Mouse (Mus musculus) heart, postnatal 10 days (tissue): ENCODE measurements around the gene Tmem59l. TPM values are rescaled to one million over a fixed set of nuclear protein-coding genes. Genes with fewer than 3 reads are reported as not detected.

ENCODE experiments used
- DNase-seq, 2 experiments: peaks; one replicate each; pipeline ENCODE4 v3.0.0; 2021
- intact Hi-C: fragments of 180-260 bp; cut with DNase I; formaldehyde crosslinking; loops from one replicate; pipeline ENCODE4 v1.15.1; 2025
- total RNA-seq, 2 experiments: library from RNA; stranded (reverse); gene quantifications; 2 replicates each; pipeline ENCODE4 v1.2.3; 2021

The Tmem59l gene
- total RNA-seq, 2 experiments from 2014 or later: not detected

DNA sequence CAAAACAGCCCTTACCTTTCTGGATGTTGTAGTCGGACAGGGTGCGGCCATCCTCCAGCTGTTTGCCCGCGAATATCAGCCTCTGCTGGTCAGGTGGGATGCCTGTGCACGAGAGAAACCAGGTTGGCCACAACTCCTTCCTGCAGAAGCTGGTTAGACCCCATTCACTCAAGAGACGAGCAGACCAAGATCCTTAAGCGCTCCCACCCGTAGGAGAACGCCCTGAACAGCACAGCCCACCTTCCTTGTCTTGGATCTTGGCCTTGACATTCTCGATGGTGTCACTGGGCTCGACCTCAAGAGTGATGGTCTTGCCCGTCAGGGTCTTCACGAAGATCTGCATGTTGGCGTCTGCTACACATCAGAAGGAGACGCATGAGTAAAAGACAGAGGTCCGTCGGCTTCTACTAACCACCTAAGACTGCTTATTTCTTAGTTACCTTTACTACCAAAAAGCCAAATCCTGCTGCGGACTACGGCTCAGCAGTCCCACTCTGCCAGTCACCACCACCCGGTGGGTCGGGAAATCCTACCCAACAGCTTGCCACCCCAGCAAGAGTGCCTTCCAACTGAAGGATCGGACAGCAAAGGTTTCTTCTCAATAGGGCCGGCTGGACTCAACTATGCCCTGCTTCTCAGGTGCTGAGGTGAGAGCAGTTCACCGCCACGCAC is 22.3 kb upstream of the Tmem59l start:
- DNase-seq: no peak
- intact Hi-C loops: loop anchor here (10.0 kb wide), 1 partner anchor 95 kb away; no protein-coding TSS in a partner anchor

DNA sequence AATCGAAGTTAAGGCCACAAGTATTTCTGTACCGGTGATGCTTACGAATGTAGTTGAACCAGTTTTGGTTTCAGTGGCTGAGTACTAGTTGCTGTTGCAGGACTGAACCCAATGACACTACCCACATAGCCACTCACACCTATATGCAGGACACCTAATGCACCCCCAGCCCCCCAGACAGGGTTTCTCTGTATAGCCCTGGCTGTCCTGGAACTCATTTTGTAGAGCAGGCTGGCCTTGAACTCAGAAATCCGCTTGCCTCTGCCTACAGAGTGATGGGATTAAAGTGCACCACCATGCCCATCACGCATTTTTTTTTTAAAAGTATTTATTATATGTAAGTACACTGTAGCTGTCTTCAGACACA is 19.9 kb upstream of the Tmem59l start:
- no peak for DNase-seq
- intact Hi-C loops: loop anchor here (10.0 kb wide), 1 partner anchor 92 kb away; no protein-coding TSS in a partner anchor

DNA sequence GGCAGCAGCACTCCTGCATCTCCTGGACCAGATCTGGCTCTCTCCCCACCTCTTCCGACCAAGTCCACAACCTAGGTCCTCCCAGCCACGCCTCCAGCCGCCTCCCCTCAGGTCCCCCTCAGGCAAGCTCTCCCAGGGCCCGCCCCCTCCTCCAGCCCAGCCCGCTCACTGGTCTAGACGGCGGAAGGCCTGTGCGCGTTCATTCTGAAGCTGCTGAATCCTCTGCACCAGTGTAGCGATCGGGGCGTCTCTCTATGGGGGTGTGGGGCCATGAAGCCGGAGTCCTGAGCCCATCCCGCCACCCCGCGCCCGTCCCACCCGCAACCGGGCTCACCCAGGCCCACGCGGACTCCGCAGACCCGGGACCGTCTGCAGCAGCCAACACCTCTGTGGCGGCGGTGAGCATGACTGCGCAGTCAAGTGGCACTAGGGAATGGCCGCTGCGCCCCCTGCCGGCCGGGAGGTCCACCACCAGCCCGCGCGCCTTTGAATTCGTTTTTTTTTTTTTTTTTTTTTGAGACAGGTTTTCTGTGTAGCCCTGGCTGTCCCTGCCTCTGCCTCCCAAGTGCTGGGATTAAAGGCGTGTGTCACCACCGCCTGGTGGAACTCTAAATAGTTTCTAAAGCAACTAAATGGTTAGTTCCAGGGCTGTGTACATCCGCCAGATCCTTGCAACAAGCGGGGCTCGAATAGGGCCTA is 19.3 kb upstream of the Tmem59l start, which contains the start of gene Rex1bd:
Gene Rex1bd (minus strand): TSS at position 425 of the 699 bp plus-strand sequence.
- intact Hi-C loops: loop anchor here (10.0 kb wide), 1 partner anchor 92 kb away; no protein-coding TSS in a partner anchor

DNA sequence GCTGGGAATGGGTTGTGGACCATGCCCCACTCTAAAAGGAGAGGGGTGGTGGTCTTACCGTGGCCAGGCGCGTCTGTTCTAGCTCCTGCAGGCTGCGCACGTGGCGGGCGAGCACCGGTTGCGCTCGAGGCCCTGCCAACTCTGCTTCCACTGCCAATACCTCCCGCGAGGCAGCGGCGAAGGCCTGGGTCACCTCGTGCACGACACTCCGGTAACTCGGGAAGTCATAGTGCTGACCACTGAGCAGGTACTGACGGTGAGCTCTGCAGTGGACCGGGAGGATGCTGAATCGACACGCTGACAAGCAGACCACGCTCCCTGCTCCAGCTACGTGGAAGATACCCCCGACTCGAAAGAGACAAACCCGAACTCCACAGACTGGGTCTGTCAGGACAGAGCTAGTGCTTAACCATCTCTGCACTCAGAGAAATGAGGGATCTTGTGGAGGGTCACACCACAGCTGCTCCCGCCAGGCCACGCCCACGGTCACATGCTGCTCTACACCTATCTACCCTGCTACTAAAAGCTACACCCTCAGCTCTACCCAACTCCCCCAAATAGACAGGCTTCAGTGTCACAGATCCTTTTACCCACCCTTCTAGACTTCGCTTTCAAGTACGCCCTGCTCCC is 18.7 kb upstream of the Tmem59l start:
- intact Hi-C loops: loop anchor here (2.0 to 10.0 kb wide), 2 partner anchors 91 to 163 kb away; no protein-coding TSS in a partner anchor
- no peak for DNase-seq

More for the DNA sequence above, 19.3 kb upstream of the Tmem59l start, which contains the start of gene Rex1bd:
- peak; percentile 96 for DNase-seq

DNA sequence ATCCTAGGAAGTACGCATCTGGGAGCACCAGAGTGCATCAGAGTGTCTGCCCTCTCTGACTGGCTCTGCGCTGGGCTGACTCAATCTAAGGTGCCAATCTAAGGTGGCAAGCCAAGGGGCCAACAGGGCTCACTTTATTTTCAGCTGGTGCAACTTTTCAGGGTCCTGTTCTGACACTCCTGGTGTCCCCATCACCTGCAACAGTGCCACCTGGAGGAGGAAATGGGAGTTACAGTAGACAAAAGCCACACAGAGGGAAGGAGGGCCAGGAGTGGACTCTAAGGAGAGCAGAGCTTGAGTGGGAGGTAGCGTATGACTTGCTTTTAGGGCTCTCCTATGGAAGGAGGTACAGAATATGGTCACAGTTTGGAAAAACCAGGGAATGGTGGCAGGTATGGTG is 17.7 kb upstream of the Tmem59l start:
- DNase-seq: peak; percentile 86 to 94
- intact Hi-C loops: loop anchor here (2.0 to 10.0 kb wide), 2 partner anchors 90 to 162 kb away; no protein-coding TSS in a partner anchor

DNA sequence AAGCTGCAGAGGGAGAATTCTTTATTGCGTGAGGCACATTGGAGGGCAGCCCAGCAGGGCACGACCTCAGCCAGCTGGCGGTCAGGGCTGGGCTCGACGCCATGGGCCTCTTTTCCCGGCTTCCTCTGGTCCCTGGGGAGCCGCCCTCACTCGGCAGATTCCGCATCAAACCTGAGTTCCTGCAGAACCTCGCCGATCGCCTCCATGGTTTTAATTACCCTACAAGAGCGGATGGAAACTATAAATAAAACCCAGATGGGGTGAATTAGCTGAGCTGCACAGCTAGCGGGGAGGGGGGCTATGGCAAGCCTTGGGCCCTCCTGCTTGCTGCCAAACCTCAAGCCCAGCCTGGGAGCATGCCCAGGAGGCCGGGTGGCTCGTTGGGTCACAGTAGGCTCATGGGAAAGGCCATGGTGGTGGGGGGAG is 17.1 kb upstream of the Tmem59l start:
- peak; percentile 84 to 87 for DNase-seq
- intact Hi-C loops: loop anchor here (2.0 to 10.0 kb wide), 2 partner anchors 90 to 162 kb away; no protein-coding TSS in a partner anchor

DNA sequence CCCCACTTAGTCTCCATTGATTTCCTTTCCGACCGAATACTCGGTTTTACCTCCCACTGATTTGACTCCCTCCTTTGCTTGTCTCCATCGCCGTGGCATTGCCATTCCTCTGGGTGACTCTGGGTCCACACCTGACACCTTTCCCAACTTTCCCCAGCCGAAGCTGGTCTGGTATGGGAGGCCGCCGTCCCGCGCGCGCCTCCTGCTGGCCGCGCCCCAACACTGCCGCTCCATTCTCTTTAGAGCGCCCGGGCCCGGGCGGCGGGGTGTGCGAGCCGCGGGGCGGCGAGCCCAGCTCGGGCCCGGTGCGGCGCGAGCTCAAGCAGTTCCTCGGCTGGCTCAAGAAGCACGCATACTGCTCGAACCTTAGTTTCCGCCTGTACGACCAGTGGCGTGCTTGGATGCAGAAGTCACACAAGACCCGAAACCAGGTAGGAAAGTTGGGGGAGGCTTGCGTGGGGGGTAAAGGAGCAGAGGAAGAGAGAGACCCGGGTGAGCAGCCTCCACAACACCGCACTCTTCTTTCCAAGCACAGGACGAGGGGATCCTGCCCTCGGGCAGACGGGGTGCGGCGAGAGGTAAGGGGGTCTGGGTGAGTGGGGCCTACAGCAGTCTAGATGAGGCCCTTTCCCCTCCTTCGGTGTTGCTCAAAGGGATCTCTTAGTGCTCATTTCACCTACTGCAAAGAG is 16.0 kb upstream of the Tmem59l start:
- DNase-seq: peak; percentile 76 to 82
- intact Hi-C loops: loop anchor here (1.0 to 10.0 kb wide), 2 partner anchors 88 to 120 kb away; no protein-coding TSS in a partner anchor

DNA sequence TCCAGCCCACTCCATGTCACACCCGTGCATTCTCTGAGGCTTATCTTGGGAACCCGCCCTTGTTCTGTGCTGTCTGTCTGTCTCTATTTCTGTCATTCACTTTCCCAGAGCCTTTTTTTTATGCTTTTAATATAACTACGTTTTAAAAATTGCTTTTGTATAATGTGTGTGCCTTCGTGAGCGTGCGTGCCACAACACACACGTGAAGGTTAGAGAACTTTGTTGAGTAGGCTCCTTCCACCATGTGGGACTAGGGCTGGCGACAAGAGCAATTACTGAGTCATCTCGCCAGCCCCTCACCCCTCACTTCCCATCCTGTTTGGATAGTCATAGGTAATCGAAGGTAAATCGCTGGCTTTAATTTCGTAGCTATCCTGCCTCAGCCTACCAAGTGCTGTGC is 15.4 kb upstream of the Tmem59l start:
- DNase-seq: peak in 1 of 2 experiments; percentile 14

DNA sequence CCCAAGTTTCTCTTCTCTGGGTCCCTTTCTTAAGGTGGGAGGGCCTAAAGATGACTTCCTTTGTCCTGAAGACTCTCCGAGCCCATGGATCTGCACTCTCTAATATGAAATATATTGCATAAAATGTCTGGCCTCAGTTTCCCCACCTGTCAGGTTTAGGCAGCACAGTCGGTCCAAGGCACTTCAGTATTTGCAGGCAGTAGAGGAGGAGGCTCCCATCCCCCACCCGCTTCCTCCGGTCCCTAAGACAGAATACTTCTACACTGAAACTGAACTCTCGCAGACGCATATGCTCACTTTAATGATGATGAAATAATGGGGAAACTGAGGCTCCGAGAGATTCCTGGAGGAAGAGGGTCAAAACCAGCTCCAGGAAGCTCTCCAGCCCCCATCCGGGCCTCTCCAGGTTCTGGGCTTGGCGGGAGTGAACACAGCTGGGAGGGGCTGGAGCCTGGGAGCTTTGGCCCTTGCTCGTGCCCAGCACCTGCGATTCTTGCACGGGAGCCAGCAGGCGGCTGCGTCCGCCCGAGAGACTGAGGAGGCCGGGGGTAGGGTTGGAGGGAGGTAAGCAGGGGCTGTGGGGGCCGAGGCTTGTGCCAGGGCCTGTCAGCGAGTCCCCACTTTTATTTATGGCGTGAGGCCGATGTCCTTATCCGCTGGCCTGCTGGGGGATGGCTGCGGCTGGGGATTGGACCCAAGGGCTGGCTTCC is 14.8 kb upstream of the Tmem59l start:
- DNase-seq: peak; percentile 67 to 79
- intact Hi-C loops: loop anchor here (10.0 kb wide), 1 partner anchor 87 kb away; no protein-coding TSS in a partner anchor

More for the DNA sequence above, 15.4 kb upstream of the Tmem59l start:
- intact Hi-C loops: loop anchor here (10.0 kb wide), 1 partner anchor 88 kb away; no protein-coding TSS in a partner anchor

DNA sequence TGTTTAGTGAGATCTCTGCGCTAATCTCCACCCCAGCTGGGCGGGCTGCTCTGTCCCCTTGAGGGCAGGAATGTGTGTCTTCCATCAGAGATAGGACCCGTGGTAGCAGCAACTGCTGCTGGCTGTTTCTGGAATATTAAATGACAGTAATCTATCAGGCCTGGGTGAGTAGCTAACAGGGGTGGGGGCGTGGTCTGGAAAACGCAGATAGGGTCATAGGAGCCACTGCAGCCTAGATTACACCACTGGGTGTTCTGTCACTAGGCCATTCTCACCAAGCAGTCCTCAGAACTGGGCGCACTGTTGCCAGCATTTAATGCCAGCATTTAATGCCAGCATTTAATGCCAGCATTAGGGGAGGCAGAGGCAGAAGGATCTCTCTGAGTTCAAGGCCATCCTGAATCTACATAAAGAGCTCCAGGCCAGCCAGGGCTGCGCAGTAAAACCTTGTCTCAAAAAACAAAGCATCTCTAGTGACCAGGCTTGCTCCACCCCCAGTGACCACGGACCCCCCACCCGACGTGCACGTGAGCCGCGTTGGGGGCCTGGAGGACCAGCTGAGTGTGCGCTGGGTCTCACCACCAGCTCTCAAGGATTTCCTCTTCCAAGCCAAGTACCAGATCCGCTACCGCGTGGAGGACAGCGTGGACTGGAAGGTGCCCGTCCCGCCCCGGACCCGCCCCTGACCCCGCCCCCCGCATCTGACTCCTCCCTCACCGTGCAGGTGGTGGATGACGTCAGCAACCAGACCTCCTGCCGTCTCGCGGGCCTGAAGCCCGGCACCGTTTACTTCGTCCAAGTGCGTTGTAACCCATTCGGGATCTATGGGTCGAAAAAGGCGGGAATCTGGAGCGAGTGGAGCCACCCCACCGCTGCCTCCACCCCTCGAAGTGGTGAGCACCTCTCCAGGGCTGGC is 13.5 kb upstream of the Tmem59l start:
- no peak for DNase-seq
- intact Hi-C loops: loop anchor here (10.0 kb wide), 1 partner anchor 86 kb away; no protein-coding TSS in a partner anchor

DNA sequence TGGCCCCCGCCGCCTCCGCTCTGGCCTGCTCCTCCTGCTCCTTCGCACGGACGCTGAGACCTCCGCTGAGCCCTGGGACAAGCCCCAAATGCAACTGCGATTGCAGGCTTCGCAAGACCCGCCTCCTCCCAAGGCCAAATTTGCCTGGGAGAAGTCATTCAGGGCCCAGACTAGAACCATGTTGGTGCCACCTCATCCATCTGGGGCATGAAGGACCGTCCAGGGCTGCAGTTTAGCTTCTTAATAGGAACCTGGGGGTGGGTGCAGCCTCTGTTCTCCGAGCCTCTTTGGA is 8.6 kb upstream of the Tmem59l start:
- intact Hi-C loops: no loop called here
- no peak for DNase-seq

DNA sequence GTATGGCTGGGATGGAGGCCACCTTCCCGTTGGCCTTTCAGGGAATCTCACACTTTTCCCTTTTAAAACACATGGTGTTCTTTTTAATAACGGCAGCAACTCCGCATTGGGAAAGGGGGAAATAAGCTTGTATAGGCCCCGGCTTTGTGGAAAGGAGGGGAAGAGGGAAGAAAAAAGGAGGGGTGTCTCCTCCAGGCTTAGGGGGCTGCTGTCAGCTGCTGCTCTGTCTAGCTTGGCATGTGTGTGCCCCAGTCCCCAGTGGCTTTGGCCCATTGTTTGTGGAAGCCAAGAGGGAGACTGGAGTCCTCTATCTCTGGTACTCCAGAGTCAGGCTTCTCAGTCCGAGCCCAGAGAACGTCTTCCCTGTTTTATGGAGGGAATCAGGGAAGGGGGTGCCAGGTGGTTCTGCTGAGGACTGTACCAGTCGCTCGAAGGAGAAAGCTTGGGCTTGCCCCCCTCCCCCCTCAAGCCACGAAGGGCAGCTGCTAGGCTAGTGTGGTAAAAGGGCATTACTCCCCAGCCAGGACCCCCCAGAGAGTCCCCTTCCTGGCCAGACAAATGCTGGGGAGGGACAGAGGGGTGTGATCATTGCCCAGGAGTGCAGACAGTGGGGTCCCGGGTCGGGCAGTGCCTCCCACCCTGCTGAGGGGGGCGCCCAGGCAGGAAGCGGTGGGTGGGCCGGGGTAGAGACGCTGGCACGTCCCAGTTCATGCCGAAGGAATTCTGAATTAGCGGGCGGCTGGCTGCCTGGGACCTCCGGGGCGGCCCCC is 8.0 kb upstream of the Tmem59l start:
- intact Hi-C loops: no loop called here
- DNase-seq: no peak

DNA sequence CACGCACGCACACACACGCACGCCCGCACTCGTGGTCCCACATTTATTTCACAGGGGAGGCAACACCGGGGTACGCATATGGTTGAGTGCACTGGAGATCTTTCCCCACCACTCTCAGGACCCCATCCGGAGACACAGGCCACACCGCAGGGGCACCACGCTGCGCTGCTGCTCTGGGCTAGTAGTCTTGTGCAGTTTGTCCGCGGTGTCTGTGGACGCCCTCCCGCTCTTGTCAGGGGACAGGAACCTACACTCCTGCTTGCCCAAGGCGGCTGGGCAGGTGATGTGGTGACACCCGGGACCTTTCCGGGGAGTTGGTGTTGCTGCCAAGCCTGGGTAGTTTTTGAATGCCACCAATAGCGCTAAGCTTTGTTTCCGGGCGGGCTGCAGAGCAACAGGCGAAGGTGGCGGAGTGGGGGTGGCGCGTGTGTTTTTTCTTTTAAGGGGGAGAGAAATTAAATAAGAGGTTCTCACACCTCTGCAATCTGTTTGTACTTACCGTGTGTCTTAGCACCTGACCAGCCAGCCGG is 7.3 kb upstream of the Tmem59l start:
- intact Hi-C loops: no loop called here
- peak in 1 of 2 experiments; percentile 17 for DNase-seq

DNA sequence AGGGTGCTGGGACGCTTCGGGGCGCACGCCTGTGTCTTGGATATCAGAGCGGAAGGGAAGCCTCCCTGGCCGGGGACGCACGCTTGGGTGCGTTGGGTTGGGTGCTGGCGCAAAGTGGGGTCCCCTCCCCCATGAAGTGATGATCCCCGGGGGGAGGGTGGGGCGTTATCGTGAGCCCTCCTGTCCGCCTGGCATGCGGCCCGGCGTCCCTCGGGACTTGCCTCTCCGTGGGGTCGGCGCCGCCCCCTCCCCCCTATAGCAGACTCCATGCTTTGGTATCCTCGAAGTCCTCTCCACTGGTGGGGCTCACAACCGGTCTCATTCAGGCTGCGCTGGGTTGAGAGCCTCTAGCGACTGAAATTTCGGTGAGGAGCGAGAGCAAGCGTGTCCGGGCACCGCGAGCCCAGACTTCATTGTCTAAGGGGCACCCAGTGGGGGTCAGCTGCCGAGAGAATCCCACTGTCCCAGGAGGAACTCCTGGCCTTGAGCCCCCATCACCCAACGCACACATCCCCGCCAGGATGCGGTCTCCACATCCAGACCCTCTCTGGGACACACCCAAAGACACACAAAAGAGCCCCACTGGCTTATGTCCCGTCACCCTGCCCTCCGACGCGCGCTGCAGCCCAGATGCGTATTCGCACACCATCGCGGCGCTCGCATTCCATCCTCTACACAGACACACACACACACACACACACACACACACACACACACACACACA is 6.7 kb upstream of the Tmem59l start:
- DNase-seq: no peak
- intact Hi-C loops: no loop called here

DNA sequence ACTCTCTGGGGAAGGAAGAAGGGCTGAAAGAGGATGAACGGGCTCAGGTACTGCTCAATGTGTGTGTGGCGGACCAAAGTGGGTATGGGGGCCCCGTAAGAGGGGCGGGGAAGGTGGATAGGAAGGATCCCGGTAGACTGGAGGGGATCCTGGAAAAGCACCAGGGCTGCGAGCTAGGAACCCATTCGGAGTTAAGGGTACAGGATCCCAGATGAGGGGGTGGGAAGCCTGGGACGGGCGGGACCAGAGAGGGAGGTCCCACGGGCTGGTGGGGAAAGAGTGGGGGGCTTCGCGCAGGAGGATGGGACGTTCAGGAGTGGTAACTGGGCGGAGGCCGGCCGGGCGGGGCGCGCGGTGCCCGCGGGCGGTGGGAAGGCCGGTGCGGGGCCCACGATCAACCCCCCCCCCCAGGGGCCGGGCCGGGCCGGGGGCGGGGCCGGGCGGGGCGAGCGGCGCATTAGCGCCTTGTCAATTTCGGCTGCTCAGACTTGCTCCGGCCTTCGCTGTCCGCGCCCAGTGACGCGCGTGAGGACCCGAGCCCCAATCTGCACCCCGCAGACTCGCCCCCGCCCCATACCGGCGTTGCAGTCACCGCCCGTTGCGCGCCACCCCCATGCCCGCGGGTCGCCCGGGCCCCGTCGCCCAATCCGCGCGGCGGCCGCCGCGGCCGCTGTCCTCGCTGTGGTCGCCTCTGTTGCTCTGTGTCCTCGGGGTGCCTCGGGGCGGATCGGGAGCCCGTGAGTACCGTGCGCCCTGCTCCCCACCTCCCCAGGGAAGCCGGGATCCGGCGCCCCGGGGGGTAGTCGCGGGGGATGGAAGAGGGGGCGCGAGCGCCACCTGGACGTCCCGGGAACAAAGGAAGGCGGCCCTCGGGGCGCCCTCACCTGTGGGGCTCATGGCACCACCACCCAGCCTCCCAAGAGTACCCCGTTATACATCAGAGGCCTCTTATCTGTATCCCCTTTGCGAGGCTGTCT is 5.8 kb upstream of the Tmem59l start, which contains the start of gene Crlf1:
Gene Crlf1 (plus strand): TSS at position 495 of the 977 bp plus-strand sequence.
- intact Hi-C loops: no loop called here
- DNase-seq: no peak
